Mouse (Mus musculus): ENCODE data around the gene Cdk2ap2. TPM values are rescaled to one million over a fixed set of nuclear protein-coding genes. Genes with fewer than 3 reads are reported as not detected.

Cdk2ap2 gene
- polyA plus RNA-seq, 1 experiment, result 247 TPM

DNA sequence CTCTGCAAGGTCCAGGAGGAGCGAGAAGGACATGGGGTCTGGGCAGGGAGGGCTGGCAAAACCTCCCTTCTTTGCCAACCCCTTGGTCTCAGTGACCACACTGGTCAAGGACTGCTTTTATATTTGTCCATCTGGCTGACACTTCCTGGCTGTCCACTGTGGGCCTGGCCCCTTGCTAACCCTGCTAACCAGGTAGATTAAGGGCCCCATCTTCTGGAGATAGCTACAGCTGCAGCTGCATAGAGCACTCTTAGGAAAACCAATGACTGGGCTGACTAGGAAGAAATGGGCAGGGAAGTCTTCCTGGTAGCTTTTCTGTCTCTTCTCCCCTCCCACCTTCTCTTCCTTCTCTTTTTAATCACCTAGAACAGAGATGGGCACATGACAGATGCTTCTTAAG, 12.0 kb upstream of the Cdk2ap2 start:
- no peaks in the 10 kb centered on the region for H3K4me1 ChIP-seq (ENCODE audit: control insufficient read depth, insufficient read depth, insufficient read length)
- no peak overlapping the region for H3K27ac ChIP-seq (ENCODE audit: insufficient read depth, low read length)
- DNase-seq (ENCODE audit: low read depth in 1 of 2, low spot score in 2 of 2), result no peak
- 76% methylated on average over 1 of the region's 1 CpGs for WGBS
- no peaks in the 10 kb centered on the region for H3K27me3 ChIP-seq (ENCODE audit: control insufficient read depth, insufficient read depth, low read length)
- H3K36me3 ChIP-seq (ENCODE audit: control insufficient read depth, insufficient read depth, low read length), result no peaks in the 10 kb centered on the region
- no peak for TF ChIP-seq POLR2A (IDR thresholded peaks at IDR 0.05; ENCODE audit: low read depth, low read length)
- no peak for TF ChIP-seq CTCF (IDR thresholded peaks at IDR 0.05; ENCODE audit: extremely low read depth, insufficient read depth, insufficient read length, insufficient replicate concordance)
- H3K4me3 ChIP-seq (ENCODE audit: extremely low read depth, insufficient read depth, insufficient read length), result no peak overlapping the region

DNA sequence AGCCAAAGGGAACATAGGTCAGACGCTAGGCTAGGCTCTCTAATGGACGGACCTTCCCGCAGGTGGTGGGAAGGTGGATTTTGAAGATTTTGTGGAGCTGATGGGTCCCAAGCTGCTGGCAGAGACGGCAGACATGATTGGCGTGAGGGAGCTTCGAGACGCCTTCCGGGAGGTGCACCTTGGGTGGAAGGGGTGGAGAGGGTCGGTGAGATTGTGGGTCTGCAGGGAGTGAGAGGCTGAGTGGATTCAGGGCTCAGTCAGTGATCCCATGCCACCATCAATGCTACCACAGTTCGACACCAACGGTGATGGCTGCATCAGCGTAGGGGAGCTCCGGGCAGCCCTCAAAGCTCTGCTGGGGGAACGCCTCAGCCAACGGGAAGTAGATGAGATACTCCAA, 10.8 kb upstream of the Cdk2ap2 start:
- no peak overlapping the region for H3K4me3 ChIP-seq (ENCODE audit: extremely low read depth, insufficient read depth, insufficient read length)
- TF ChIP-seq CTCF (IDR thresholded peaks at IDR 0.05; ENCODE audit: extremely low read depth, insufficient read depth, insufficient read length, insufficient replicate concordance) (no peak), POLR2A (IDR thresholded peaks at IDR 0.05; ENCODE audit: low read depth, low read length) (no peak)
- no peak for DNase-seq (ENCODE audit: low read depth in 1 of 2, low spot score in 2 of 2)
- no peaks in the 10 kb centered on the region for H3K36me3 ChIP-seq (ENCODE audit: control insufficient read depth, insufficient read depth, low read length)
- no peaks in the 10 kb centered on the region for H3K27me3 ChIP-seq (ENCODE audit: control insufficient read depth, insufficient read depth, low read length)
- 93% methylated on average over 15 of the region's 15 CpGs for WGBS
- no peaks in the 10 kb centered on the region for H3K4me1 ChIP-seq (ENCODE audit: control insufficient read depth, insufficient read depth, insufficient read length)
- H3K27ac ChIP-seq (ENCODE audit: insufficient read depth, low read length), result no peak overlapping the region

DNA sequence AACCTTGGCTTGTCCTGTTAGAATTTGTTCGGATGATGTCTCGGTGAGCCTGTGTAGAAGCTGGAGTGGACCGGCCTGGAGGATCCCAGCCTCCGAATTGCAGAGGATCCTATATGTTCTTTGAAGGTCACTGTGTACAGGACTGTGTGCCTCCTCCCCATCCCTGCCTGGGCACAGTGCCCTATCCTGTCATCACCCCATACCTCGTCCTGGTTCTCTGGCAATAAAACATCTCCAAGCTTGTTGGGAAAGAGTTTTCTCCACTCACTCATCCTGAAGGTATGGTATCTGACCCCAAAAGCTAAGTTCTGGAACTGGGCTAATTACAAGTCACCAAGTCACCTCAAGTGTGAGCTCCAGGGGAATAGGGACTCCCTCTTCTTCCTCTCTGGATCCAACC, 9.9 kb upstream of the Cdk2ap2 start:
- WGBS, result 89% methylated on average over 5 of the region's 5 CpGs
- H3K4me1 ChIP-seq (ENCODE audit: control insufficient read depth, insufficient read depth, insufficient read length), result no peaks in the 10 kb centered on the region
- no peaks in the 10 kb centered on the region for H3K36me3 ChIP-seq (ENCODE audit: control insufficient read depth, insufficient read depth, low read length)
- no peak overlapping the region for H3K27ac ChIP-seq (ENCODE audit: insufficient read depth, low read length)
- DNase-seq (ENCODE audit: low read depth in 1 of 2, low spot score in 2 of 2), result no peak
- no peak overlapping the region for H3K4me3 ChIP-seq (ENCODE audit: extremely low read depth, insufficient read depth, insufficient read length)
- TF ChIP-seq POLR2A (IDR thresholded peaks at IDR 0.05; ENCODE audit: low read depth, low read length) (no peak), CTCF (IDR thresholded peaks at IDR 0.05; ENCODE audit: extremely low read depth, insufficient read depth, insufficient read length, insufficient replicate concordance) (no peak)
- no peaks in the 10 kb centered on the region for H3K27me3 ChIP-seq (ENCODE audit: control insufficient read depth, insufficient read depth, low read length)

DNA sequence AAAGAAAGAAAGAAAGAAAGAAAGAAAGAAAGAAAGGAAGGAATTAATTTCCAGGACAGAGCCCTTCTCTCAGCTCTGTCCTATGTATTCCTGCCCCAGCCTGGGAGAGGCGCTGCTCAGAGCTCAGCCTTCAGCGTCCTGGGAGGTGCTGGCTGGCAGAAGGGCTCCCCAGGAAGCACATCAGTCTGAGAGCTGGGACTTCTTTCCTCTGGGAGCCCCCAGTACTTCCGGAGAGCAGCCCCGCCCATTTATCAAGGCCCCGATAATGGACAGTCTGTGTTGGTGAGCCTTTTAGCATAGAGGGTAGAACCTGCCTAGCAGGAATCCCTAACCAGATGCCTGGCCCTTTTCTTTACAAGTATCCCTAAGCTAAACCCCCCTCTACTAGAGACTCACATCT, 8.8 kb upstream of the Cdk2ap2 start:
- H3K27ac ChIP-seq (ENCODE audit: insufficient read depth, low read length), result no peak overlapping the region
- TF ChIP-seq POLR2A (IDR thresholded peaks at IDR 0.05; ENCODE audit: low read depth, low read length), result no peak
- no peak for TF ChIP-seq CTCF (IDR thresholded peaks at IDR 0.05; ENCODE audit: extremely low read depth, insufficient read depth, insufficient read length, insufficient replicate concordance)
- DNase-seq (ENCODE audit: low read depth in 1 of 2, low spot score in 2 of 2), result no peak
- no peaks in the 10 kb centered on the region for H3K27me3 ChIP-seq (ENCODE audit: control insufficient read depth, insufficient read depth, low read length)
- no peaks in the 10 kb centered on the region for H3K4me1 ChIP-seq (ENCODE audit: control insufficient read depth, insufficient read depth, insufficient read length)
- no peak overlapping the region for H3K4me3 ChIP-seq (ENCODE audit: extremely low read depth, insufficient read depth, insufficient read length)
- no peaks in the 10 kb centered on the region for H3K36me3 ChIP-seq (ENCODE audit: control insufficient read depth, insufficient read depth, low read length)
- 47% methylated on average over 5 of the region's 5 CpGs for WGBS

DNA sequence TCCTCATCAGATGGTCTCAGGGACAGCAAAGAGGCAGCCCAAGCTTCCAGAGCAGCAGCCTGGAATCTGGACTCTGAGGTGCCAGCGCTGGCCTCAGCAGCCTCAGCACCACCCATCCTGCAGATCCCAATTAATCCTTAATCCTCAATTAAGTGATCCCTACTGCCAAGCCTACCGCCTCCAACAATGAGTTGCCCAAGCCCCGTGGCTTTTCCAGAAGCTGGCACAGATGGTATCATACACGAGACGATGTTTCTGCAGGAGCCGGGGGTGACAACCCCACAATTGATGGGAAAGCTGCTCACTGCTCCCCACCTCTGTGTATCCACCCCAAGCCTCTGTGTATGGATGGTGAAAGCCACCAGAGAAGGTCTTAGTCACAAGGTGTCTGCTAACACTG, 7.9 kb upstream of the Cdk2ap2 start:
- 84% methylated on average over 6 of the region's 6 CpGs for WGBS
- H3K4me1 ChIP-seq (ENCODE audit: control insufficient read depth, insufficient read depth, insufficient read length), result no peaks in the 10 kb centered on the region
- no peaks in the 10 kb centered on the region for H3K36me3 ChIP-seq (ENCODE audit: control insufficient read depth, insufficient read depth, low read length)
- H3K27me3 ChIP-seq (ENCODE audit: control insufficient read depth, insufficient read depth, low read length), result no peaks in the 10 kb centered on the region
- no peak overlapping the region for H3K27ac ChIP-seq (ENCODE audit: insufficient read depth, low read length)
- DNase-seq (ENCODE audit: low read depth in 1 of 2, low spot score in 2 of 2), result no peak
- no peak overlapping the region for H3K4me3 ChIP-seq (ENCODE audit: extremely low read depth, insufficient read depth, insufficient read length)
- TF ChIP-seq CTCF (IDR thresholded peaks at IDR 0.05; ENCODE audit: extremely low read depth, insufficient read depth, insufficient read length, insufficient replicate concordance), result no peak
- no peak for TF ChIP-seq POLR2A (IDR thresholded peaks at IDR 0.05; ENCODE audit: low read depth, low read length)

DNA sequence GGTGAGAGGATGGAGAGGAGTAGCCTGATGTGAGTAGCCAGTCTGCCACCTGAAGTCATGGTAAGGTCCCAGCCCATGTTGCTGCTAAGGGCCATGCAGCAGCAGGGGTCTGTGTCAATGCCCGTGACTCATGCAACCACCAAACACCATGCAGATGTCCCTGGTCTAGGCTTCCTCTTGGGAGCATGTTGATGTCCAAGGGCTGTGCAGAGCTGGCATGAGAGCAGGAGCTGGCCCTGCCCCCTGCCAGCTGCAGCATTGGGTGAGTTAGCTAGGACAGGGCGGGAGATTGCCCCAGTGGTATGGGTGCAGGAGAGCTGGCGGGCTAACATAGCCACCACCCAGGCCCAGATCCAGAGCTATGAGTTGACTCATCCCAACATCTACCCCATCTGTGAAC, 6.5 kb upstream of the Cdk2ap2 start:
- no peak overlapping the region for H3K27ac ChIP-seq (ENCODE audit: insufficient read depth, low read length)
- DNase-seq (ENCODE audit: low read depth in 1 of 2, low spot score in 2 of 2), result no peak
- H3K36me3 ChIP-seq (ENCODE audit: control insufficient read depth, insufficient read depth, low read length), result no peaks in the 10 kb centered on the region
- H3K4me1 ChIP-seq (ENCODE audit: control insufficient read depth, insufficient read depth, insufficient read length), result no peaks in the 10 kb centered on the region
- 85% methylated on average over 3 of the region's 3 CpGs for WGBS
- H3K27me3 ChIP-seq (ENCODE audit: control insufficient read depth, insufficient read depth, low read length), result no peaks in the 10 kb centered on the region
- no peak for TF ChIP-seq POLR2A (IDR thresholded peaks at IDR 0.05; ENCODE audit: low read depth, low read length)
- no peak for TF ChIP-seq CTCF (IDR thresholded peaks at IDR 0.05; ENCODE audit: extremely low read depth, insufficient read depth, insufficient read length, insufficient replicate concordance)
- no peak overlapping the region for H3K4me3 ChIP-seq (ENCODE audit: extremely low read depth, insufficient read depth, insufficient read length)

DNA sequence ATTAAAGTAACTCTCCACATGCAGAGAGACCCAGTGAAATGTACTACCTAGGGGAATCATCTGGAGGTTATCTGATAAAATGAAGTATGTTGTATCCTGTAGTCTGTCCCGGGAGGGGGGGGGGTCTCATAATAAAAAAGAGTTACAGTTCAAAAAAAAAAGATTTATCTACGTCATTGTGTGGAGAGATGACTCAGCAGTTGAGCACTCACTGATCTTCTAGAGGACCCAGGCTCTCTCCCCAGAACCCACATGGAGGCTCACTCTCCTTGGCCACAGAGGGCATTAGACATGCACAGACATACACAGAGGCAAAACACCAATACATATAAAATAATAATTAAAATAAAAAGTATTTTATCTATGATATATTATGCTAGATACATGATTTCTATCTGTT, 5.6 kb upstream of the Cdk2ap2 start:
- WGBS, result 38% methylated on average over 2 of the region's 2 CpGs

More for the DNA sequence above, 5.6 kb upstream of the Cdk2ap2 start:
- TF ChIP-seq POLR2A (IDR thresholded peaks at IDR 0.05; ENCODE audit: low read depth, low read length) (no peak), CTCF (IDR thresholded peaks at IDR 0.05; ENCODE audit: extremely low read depth, insufficient read depth, insufficient read length, insufficient replicate concordance) (no peak)
- DNase-seq (ENCODE audit: low read depth in 1 of 2, low spot score in 2 of 2), result no peak
- Histone ChIP-seq H3K4me3 (ENCODE audit: extremely low read depth, insufficient read depth, insufficient read length) (no peak overlapping the region), H3K36me3 (ENCODE audit: control insufficient read depth, insufficient read depth, low read length) (no peaks in the 10 kb centered on the region), H3K27ac (ENCODE audit: insufficient read depth, low read length) (no peak overlapping the region), H3K27me3 (ENCODE audit: control insufficient read depth, insufficient read depth, low read length) (no peaks in the 10 kb centered on the region), H3K4me1 (ENCODE audit: control insufficient read depth, insufficient read depth, insufficient read length) (peaks cover 2% of the 10 kb centered on the region; the same call in 1 of the 2 replicates)
